Mouse (Mus musculus): Measurements from ENCODE around the gene Erp29. TPM values are rescaled to one million over a fixed set of nuclear protein-coding genes. Genes with fewer than 3 reads are reported as not detected.

The Erp29 gene
- polyA plus RNA-seq, 1 experiment from 2014 or later = 171 TPM

DNA sequence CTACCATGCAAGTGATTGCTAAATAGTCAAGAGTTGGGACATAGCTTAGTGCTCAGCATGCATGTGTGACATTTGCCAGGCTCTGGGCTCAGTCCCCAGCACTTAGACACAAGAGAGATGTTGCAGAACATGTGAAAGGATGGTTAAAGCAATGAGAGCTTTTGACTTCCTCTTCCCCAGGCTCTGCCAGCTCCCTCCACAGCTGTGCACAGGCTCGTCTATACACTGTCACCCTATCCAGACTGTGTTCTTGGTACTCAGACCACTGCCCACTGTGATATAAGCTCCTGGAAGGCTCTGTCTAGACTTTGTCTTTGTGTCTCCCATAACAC lies 9.8 kb upstream of the Erp29 start:
- Histone ChIP-seq H3K4me3 (no peak overlapping the region), H3K36me3 (no peaks in the 10 kb centered on the region), H3K27ac (replicated peaks) (no peak overlapping the region), H3K9me3 (no peaks in the 10 kb centered on the region), H3K4me1 (replicated peaks) (no peaks in the 10 kb centered on the region), H3K27me3 (no peaks in the 10 kb centered on the region), H3K9ac (no peak overlapping the region), H3K4me2 (no peak overlapping the region)
- WGBS = 38% methylated on average over 1 of the region's 1 CpGs
- no peak for ATAC-seq (ENCODE audit: low read depth)

DNA sequence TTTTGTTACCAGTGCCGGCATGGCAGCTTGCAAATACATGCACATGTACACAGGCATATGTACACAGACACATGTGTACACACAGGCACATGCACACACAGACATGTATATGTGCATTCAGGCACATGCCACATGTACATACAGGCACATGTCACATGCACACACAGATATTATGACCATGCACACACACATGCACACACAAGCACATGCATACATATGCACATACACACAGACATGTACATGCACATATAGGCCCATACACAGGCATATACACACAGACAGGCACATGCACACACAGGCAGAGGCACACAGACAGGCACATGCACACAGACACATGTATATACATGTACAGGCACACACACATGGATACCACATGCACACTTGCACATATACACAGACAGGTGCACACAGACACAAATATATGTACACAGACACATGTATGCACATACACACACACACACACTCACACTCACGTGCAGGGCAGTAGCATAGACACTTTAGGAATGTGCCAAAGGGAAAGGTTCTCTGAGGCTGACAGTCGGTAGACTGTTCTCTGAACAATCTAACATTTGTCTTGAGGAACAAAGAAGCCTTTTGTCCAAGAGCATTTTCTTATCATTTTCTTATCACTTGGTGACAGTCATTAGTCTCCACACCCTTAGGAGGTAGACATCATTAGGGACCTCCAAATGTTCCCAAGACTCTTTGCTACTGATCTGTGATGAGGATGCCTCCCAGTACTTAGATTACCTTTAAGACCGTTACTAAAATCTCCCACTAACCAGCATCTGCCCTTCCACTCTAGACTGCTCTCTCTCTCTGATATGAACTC lies 9.2 kb upstream of the Erp29 start:
- Histone ChIP-seq H3K4me2 (no peak overlapping the region), H3K27ac (replicated peaks) (no peak overlapping the region), H3K36me3 (no peaks in the 10 kb centered on the region), H3K9ac (no peak overlapping the region), H3K9me3 (no peaks in the 10 kb centered on the region), H3K27me3 (no peaks in the 10 kb centered on the region), H3K4me1 (replicated peaks) (no peaks in the 10 kb centered on the region), H3K4me3 (no peak overlapping the region)
- WGBS = 63% methylated on average over 4 of the region's 4 CpGs
- ATAC-seq (ENCODE audit: low read depth) = no peak

DNA sequence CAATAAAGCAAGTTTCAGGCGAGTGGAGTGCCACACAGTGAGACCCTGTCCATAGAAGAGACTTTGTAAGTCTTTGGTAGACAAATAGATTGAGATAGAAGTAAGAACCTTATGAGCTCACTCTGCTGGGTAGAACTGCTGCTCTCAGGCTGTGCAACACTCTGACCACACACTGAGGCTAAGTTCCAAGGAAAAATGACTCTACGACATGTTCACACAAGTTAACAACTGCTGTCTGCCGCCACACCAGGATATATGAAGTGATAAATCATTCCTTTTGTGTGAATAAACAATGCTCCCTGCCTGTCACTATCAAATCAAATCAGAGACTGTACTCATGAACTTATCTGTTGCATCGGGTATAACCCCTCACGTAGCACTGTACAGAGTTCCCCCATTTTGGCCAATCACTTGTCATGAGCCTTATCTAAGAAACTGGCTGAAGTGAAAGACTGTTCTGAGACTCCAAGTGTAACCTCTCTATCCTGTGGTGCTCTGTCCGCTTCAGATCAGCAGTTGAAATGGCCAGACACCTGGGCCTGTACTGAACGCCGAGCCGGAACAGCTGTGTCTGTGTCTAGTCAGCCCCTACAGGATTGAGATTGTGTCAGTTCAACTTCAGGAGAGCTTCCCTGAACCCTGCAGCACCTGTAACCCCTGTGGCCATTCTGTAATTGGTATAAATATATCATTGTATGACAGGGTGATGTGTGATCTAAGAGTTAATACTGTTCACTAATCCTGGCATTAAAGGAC lies 3.4 kb upstream of the Erp29 start:
- ATAC-seq (ENCODE audit: low read depth) = no peak

DNA sequence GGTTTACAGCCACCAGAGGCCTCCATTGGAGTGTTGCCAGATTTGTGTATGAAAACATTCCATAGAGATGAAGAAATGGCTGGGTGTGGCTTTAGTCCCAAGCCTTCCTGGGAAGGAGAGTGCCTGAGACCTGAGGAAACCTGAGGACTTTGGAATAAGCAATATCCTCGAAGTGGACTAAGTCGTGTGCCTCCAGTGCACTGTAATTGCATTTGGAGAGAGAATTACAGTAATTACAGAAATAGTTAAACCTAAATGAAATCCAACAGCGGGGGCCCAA lies 2.1 kb upstream of the Erp29 start:
- no peak for ATAC-seq (ENCODE audit: low read depth)
- Histone ChIP-seq H3K4me1 (replicated peaks) (peaks cover 37% of the 10 kb centered on the region), H3K9ac (no peak overlapping the region), H3K27ac (replicated peaks) (no peak overlapping the region), H3K27me3 (no peaks in the 10 kb centered on the region), H3K9me3 (no peaks in the 10 kb centered on the region), H3K4me3 (no peak overlapping the region), H3K36me3 (peaks cover 5% of the 10 kb centered on the region), H3K4me2 (no peak overlapping the region)
- WGBS = 92% methylated on average over 3 of the region's 3 CpGs

More for the DNA sequence above, 3.4 kb upstream of the Erp29 start:
- 70% methylated on average over 9 of the region's 9 CpGs for WGBS
- Histone ChIP-seq H3K27ac (replicated peaks) (no peak overlapping the region), H3K36me3 (no peaks in the 10 kb centered on the region), H3K4me1 (replicated peaks) (peaks cover 25% of the 10 kb centered on the region), H3K9me3 (no peaks in the 10 kb centered on the region), H3K9ac (no peak overlapping the region), H3K4me3 (no peak overlapping the region), H3K4me2 (no peak overlapping the region), H3K27me3 (no peaks in the 10 kb centered on the region)

DNA sequence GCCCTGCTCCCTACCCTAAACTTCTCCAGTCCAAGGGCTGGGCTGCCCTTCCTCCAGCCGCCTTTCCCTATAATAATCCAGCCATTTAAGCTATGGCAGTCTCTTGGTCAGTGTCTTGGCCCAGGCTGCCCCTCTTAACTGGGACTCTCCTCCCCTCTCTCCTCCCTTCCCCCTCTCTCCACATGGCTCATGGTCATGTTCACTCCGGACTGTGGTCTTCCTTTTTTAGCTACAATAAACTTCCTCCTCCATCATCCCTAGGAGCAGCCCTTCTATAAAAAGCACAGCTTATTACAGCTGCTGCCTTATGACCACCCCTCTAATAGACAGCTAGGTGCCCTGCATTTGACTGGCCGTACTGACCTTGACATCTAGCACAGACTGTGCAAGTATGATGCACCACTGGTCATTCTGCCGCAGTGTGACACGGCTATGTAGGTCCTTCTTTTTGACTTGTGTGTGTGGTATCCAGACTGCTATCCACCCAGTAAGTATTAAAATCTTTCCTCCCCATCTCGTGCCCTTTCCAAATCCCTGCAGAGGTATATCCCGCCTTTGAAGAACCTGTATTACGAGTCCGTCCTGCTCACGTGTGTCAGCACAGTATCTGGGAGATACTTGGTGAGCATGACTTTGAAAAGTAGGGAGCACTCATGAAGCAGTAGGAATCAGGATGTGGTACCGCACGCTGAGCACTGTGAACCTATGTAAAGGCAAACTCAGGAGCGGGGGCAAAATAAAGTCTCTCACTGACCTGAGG lies 1.6 kb upstream of the Erp29 start:
- WGBS = 95% methylated on average over 13 of the region's 13 CpGs
- Histone ChIP-seq H3K4me3 (0 out of 2 replicates have a peak overlapping the region, but pooled peaks have one; percentile 79), H3K9ac (no peak overlapping the region), H3K4me2 (peak overlapping the region; percentile 79; the same call in 1 of the 2 replicates), H3K36me3 (peaks cover 11% of the 10 kb centered on the region), H3K27me3 (no peaks in the 10 kb centered on the region), H3K4me1 (replicated peaks) (peaks cover 41% of the 10 kb centered on the region), H3K9me3 (no peaks in the 10 kb centered on the region), H3K27ac (replicated peaks) (no peak overlapping the region)
- ATAC-seq (ENCODE audit: low read depth) = no peak

DNA sequence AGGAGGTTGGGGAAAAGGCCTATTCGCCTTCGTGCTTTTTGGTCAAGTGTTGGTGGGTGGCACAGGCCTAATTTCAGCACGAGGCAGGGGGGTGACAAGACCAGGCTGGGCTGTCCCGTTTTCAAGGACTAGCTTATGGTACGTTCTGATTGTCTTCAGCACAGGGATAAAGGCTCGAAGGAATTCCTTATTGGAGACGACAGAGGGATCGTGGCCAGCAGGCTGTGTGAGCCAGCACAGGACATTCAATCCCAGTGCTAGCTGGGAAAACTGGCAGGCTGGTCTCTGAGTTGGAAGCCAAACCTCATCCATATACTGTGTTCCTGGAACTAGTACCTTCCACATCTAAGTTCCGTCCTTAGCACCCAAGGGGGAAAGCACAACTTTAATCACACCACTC lies 600 bp upstream of the Erp29 start:
- Histone ChIP-seq H3K9me3 (no peaks in the 10 kb centered on the region), H3K27me3 (no peaks in the 10 kb centered on the region), H3K9ac (peak overlapping the region; percentile 98), H3K4me3 (peak overlapping the region; percentile 79), H3K4me2 (peak overlapping the region; percentile 79), H3K4me1 (replicated peaks) (peaks cover 41% of the 10 kb centered on the region), H3K36me3 (peaks cover 21% of the 10 kb centered on the region), H3K27ac (replicated peaks) (peak overlapping the region; percentile 96)
- WGBS = 6% methylated on average over 9 of the region's 9 CpGs
- ATAC-seq (ENCODE audit: low read depth) = no peak; the same call in 1 of the 2 replicates

DNA sequence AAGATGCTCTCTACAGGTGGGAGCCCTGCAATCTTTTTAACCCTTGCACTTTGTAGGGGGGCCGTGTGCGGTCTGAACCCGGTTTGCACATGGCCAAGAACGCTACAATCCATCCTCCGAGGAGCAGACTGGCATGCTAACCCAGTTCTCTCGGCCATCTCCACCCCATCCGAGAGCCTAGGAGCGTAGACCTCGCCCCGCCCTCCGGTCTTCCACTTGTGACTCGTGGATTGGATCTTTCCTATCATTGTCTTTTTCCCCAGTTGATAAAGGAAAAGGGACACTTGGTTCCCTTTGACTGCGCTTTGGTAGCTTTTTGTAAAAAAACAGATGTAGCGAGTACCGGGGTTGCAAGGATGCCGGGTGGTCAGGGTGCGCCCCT lies 671 bp downstream of the Erp29 start, which contains the start of gene Tmem116:
Tmem116 (plus strand) TSS at position 250 of the 382 bp plus-strand sequence.
- H3K4me3 ChIP-seq = peak within 1 kb of the TSS; percentile 79
- peak; percentile 55 for ATAC-seq (ENCODE audit: low read depth)
- H3K9me3 ChIP-seq = no peaks in the 10 kb centered on the region
- under 1% methylated on average over 17 of the region's 17 CpGs for WGBS
- H3K27ac ChIP-seq (replicated peaks) = peak within 1 kb of the TSS; percentile 96
- peak within 1 kb of the TSS; percentile 98 for H3K9ac ChIP-seq
- peaks cover 34% of the 10 kb centered on the region for H3K36me3 ChIP-seq
- H3K4me2 ChIP-seq = peak within 1 kb of the TSS; percentile 81
- H3K27me3 ChIP-seq = no peaks in the 10 kb centered on the region
- peaks cover 41% of the 10 kb centered on the region for H3K4me1 ChIP-seq (replicated peaks)

DNA sequence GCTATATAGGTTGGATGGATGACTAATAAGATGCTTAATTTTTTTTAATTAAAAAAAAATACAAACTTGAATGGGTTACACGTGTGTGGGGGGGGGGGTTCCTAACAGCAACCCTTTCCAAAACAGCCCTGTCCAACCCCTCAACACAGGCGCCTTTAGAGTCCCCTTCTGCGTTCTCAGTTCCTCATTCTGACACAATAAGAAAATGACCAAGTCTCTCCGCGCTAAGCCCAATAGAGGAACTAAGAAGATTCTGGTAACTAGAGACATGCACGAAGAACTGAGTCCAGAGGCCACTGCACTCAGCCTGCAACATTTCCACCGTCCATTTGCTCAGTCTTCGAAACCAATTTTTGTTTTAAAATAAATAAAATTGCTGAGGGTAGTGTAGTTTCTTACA lies 1.1 kb downstream of the Erp29 start:
- Histone ChIP-seq H3K27ac (replicated peaks) (peak overlapping the region; percentile 96), H3K4me1 (replicated peaks) (peaks cover 41% of the 10 kb centered on the region), H3K4me3 (peak overlapping the region; percentile 79), H3K9ac (peak overlapping the region; percentile 91), H3K4me2 (peak overlapping the region; percentile 81), H3K27me3 (no peaks in the 10 kb centered on the region), H3K9me3 (no peaks in the 10 kb centered on the region), H3K36me3 (peaks cover 38% of the 10 kb centered on the region)
- 28% methylated on average over 8 of the region's 8 CpGs for WGBS
- ATAC-seq (ENCODE audit: low read depth) = no peak

DNA sequence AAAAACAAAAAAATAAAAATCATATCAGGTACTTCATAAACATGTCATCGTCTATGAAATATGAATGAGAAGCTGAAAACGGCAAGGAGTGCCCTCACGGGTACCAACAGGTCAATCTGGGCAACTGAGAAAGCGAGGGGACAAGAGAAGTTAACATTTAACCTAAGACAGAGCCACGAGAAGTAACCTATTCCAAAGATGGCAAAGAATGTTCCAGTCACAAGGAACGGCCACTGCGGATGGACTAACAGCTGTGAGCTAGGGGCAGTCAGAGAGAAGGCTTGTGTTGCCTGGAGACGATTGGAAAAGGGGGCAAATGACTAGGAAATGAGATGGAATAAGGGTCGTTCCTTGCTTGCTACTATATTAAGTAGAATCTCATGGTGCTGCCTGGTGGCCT lies 1.8 kb downstream of the Erp29 start:
- ATAC-seq (ENCODE audit: low read depth) = no peak
- Histone ChIP-seq H3K27ac (replicated peaks) (no peak overlapping the region), H3K27me3 (no peaks in the 10 kb centered on the region), H3K4me3 (peak overlapping the region; percentile 79; the same call in 1 of the 2 replicates), H3K4me2 (peak overlapping the region; percentile 81), H3K9me3 (no peaks in the 10 kb centered on the region), H3K36me3 (peaks cover 45% of the 10 kb centered on the region), H3K4me1 (replicated peaks) (peaks cover 41% of the 10 kb centered on the region), H3K9ac (peak overlapping the region; percentile 60)
- 80% methylated on average over 9 of the region's 9 CpGs for WGBS

DNA sequence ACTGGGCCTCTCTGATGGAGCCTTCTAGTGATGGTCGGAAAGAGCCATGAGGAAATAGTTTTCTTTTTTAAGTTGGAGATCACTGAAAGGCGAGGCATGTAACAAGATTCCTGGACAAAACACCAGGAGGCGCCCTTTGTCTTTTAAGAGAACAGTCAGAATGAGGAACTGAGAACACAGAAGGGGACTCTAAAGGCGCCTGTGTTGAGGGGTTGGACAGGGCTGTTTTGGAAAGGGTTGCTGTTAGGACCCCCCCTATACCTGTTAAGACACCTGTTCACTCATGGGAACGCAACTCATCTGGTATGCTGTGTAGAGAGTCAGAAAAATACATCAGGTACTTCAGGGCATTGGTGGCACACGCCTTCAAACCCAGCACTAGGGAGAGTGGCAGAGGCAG lies 2.3 kb downstream of the Erp29 start:
- peak overlapping the region; percentile 81; the same call in 1 of the 2 replicates for H3K4me2 ChIP-seq
- peaks cover 41% of the 10 kb centered on the region for H3K4me1 ChIP-seq (replicated peaks)
- H3K36me3 ChIP-seq = peaks cover 50% of the 10 kb centered on the region
- H3K27me3 ChIP-seq = no peaks in the 10 kb centered on the region
- H3K9me3 ChIP-seq = no peaks in the 10 kb centered on the region
- no peak overlapping the region for H3K4me3 ChIP-seq
- ATAC-seq (ENCODE audit: low read depth) = no peak
- WGBS = 74% methylated on average over 6 of the region's 6 CpGs
- H3K9ac ChIP-seq = no peak overlapping the region
- no peak overlapping the region for H3K27ac ChIP-seq (replicated peaks)

DNA sequence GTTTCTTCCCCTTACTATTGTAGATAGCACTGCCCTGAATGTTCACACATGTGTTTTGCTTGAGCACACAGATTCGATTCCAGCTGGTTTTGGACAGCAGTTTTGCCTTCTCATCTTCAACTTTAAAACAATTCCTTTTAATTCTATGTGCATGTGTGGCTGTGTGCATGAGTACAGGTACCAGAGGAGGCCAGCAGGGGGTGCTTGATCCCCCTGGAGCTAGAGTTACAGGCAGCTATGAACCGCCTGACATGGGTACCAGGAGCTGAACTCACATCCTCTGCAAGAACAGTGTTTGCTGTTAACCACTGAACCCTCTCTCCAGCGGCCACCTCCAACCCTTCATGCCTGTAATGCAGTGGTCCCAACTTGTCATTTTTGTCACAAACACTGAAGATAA lies 3.9 kb downstream of the Erp29 start:
- WGBS = 96% methylated on average over 3 of the region's 3 CpGs
- Histone ChIP-seq H3K4me1 (replicated peaks) (peaks cover 31% of the 10 kb centered on the region), H3K4me2 (no peak overlapping the region), H3K9ac (no peak overlapping the region), H3K27me3 (no peaks in the 10 kb centered on the region), H3K36me3 (peaks cover 65% of the 10 kb centered on the region), H3K9me3 (no peaks in the 10 kb centered on the region), H3K4me3 (no peak overlapping the region), H3K27ac (replicated peaks) (no peak overlapping the region)
- ATAC-seq (ENCODE audit: low read depth) = no peak

DNA sequence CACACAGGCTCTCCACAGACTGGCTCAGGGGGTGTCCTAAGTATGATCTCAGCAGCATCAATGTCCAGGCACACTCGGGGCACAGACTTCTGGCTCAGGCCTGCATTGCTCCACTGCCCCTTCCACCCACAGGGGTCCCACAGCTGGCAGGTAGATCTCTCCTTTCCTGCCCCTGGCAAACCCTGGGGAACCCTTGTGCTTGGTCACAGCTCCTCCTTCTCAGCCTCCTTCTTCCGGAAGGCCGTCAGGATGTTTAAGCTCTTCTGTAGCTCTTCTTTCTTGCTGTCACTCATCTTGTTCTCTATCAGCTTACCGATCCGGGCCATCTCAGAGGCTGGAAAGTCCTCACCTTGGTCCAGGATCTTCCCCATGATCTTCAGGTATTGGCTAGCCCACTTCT lies 7.4 kb downstream of the Erp29 start:
- Histone ChIP-seq H3K9me3 (no peaks in the 10 kb centered on the region), H3K9ac (no peak overlapping the region), H3K27ac (replicated peaks) (no peak overlapping the region), H3K4me3 (no peak overlapping the region), H3K4me1 (replicated peaks) (peaks cover 8% of the 10 kb centered on the region), H3K36me3 (peaks cover 91% of the 10 kb centered on the region), H3K27me3 (no peaks in the 10 kb centered on the region), H3K4me2 (no peak overlapping the region)
- no peak for ATAC-seq (ENCODE audit: low read depth)
- 94% methylated on average over 5 of the region's 5 CpGs for WGBS

All from neural tube, embryonic 13.5 days (tissue).